Mouse (Mus musculus) left cerebral cortex, adult 18-20 months (tissue): Measurements from ENCODE around the gene Rgs3. TPM values are rescaled to one million over a fixed set of nuclear protein-coding genes. Genes with fewer than 3 reads are reported as not detected.

Experiments
- DNase-seq, 2 experiments: peaks; one replicate each; pipeline ENCODE4 v3.0.0; 2021 to 2022; ENCODE audit warnings: low spot score in 2 of 2, mixed read lengths in 1 of 2
- total RNA-seq, 2 experiments: library from RNA; stranded (reverse); gene quantifications; 2 replicates each; pipeline ENCODE4 v1.2.3; 2021

Rgs3 gene
- total RNA-seq, 2 experiments from 2014 or later = 25.7 TPM

- no peak for DNase-seq
Measured at GRCm38 (mm10) chr4:62709448-62709847, 149.8 kb downstream of the Rgs3 start.

GRCm38 (mm10) chr4:62711159-62711558 lies 151.5 kb downstream of the Rgs3 start:
- DNase-seq = no peak

- no peak for DNase-seq
Measured at GRCm38 (mm10) chr4:62711582-62711981, 151.9 kb downstream of the Rgs3 start.

- no peak for DNase-seq
Measured at GRCm38 (mm10) chr4:62720861-62721260, 161.2 kb downstream of the Rgs3 start.

GRCm38 (mm10) chr4:62722021-62722426 lies 162.4 kb downstream of the Rgs3 start:
- DNase-seq = no peak

- no peak for DNase-seq
Measured at GRCm38 (mm10) chr4:62723795-62724194, 164.1 kb downstream of the Rgs3 start.

GRCm38 (mm10) chr4:62726282-62726937 lies 166.8 kb downstream of the Rgs3 start:
- DNase-seq = no peak

GRCm38 (mm10) chr4:62727541-62728303 lies 168.1 kb downstream of the Rgs3 start:
- DNase-seq = peak; percentile 31 to 46

GRCm38 (mm10) chr4:62728471-62728870 lies 168.8 kb downstream of the Rgs3 start:
- DNase-seq = no peak

- DNase-seq = no peak
Measured at GRCm38 (mm10) chr4:62729191-62729590, 169.5 kb downstream of the Rgs3 start.

GRCm38 (mm10) chr4:62729941-62730340 lies 170.3 kb downstream of the Rgs3 start:
- DNase-seq = no peak

GRCm38 (mm10) chr4:62730861-62731260 lies 171.2 kb downstream of the Rgs3 start:
- DNase-seq = no peak

GRCm38 (mm10) chr4:62731531-62732063 lies 171.9 kb downstream of the Rgs3 start:
- DNase-seq = peak in 1 of 2 experiments; percentile 17

GRCm38 (mm10) chr4:62732096-62732495 lies 172.4 kb downstream of the Rgs3 start:
- no peak for DNase-seq

- DNase-seq = no peak
Measured at GRCm38 (mm10) chr4:62732840-62733239, 173.2 kb downstream of the Rgs3 start.

GRCm38 (mm10) chr4:62733938-62734337 lies 174.3 kb downstream of the Rgs3 start:
- DNase-seq = no peak

GRCm38 (mm10) chr4:62735291-62735690 lies 175.6 kb downstream of the Rgs3 start:
- DNase-seq = no peak

- no peak for DNase-seq
Measured at GRCm38 (mm10) chr4:62735878-62736277, 176.2 kb downstream of the Rgs3 start.

- no peak for DNase-seq
Measured at GRCm38 (mm10) chr4:62736421-62736820, 176.8 kb downstream of the Rgs3 start.

GRCm38 (mm10) chr4:62736904-62737303 lies 177.3 kb downstream of the Rgs3 start:
- DNase-seq = no peak

- no peak for DNase-seq
Measured at GRCm38 (mm10) chr4:62737983-62738695, 178.5 kb downstream of the Rgs3 start.

- DNase-seq = no peak
Measured at GRCm38 (mm10) chr4:62738996-62739395, 179.3 kb downstream of the Rgs3 start.
